Mouse (Mus musculus) C2C12 (cell line): ENCODE measurements around the gene Stx7.

Source experiments
- CEBPB ChIP-seq: IDR thresholded peaks from one replicate; pipeline ENCODE4 v1.6.1; 2011; ENCODE audit warnings: low read depth, mild to moderate bottlenecking, control low read depth, moderate library complexity
- CTCF ChIP-seq: IDR thresholded peaks from one replicate; pipeline ENCODE4 v1.5.1; 2011; ENCODE audit not compliant: control insufficient read depth, insufficient read depth, insufficient read length
- FOSL1 ChIP-seq: IDR thresholded peaks from one replicate; pipeline ENCODE4 v1.8.0; 2011; ENCODE audit warnings: mild to moderate bottlenecking, low read length; ENCODE audit not compliant: poor library complexity, insufficient read depth, severe bottlenecking
- MAX ChIP-seq: IDR thresholded peaks from one replicate; pipeline ENCODE4 v1.6.1; 2011; ENCODE audit warnings: mild to moderate bottlenecking, control low read depth
- MYOD1 ChIP-seq: IDR thresholded peaks from one replicate; pipeline ENCODE4 v1.6.1; 2011; ENCODE audit warnings: low read depth; ENCODE audit not compliant: control insufficient read depth, insufficient read length
- MYOG ChIP-seq: IDR thresholded peaks from one replicate; pipeline ENCODE4 v1.6.1; 2011; ENCODE audit not compliant: control insufficient read depth, insufficient read length; ENCODE audit errors: extremely low read depth
- USF1 ChIP-seq: IDR thresholded peaks from one replicate; pipeline ENCODE4 v1.6.1; 2011; ENCODE audit warnings: low read depth, mild to moderate bottlenecking, control low read depth, moderate library complexity

DNA sequence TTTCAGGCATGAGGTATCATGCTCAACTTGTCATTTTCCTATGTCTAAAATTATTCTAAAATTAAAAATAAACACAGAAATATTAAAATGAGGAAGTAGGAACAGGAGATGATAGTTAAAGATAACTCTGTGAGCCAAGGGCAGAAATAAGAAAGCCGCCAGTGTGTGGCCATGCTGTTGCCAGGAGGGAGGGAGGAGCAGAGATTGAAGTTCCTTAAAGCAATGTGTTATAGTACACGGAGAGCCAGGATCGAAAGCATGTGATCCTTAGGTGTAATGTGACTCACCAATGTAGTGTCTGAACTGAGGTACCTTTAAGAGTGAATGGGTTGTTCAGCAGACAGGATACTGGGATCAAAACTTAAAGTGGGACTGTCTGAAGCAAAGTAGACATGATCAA, 6.4 kb upstream of the Stx7 start:
- TF ChIP-seq CTCF (no peak), MAX (no peak), USF1 (no peak), MYOG (no peak), MYOD1 (no peak), CEBPB (no peak), FOSL1 (no peak)
